Mouse (Mus musculus): Measurements from ENCODE around the gene Xk. TPM values are rescaled to one million over a fixed set of nuclear protein-coding genes. Genes with fewer than 3 reads are reported as not detected.
"Not testable (repeated sequence)": the region's sequence is repeated elsewhere in the genome, so short reads cannot be mapped to it uniquely, and the experiment has no call there.

Xk gene
- polyA plus RNA-seq, 1 experiment: 0.02 TPM

GRCm38 (mm10) chrX:9271947-9272459 is 553 bp upstream of the Xk start:
- H3K36me3 ChIP-seq (ENCODE audit: control insufficient read depth, insufficient read depth): no peaks in the 10 kb centered on the region
- H3K4me3 ChIP-seq (ENCODE audit: insufficient read depth, poor library complexity, severe bottlenecking): no peak overlapping the region
- no peaks in the 10 kb centered on the region for H3K79me2 ChIP-seq (ENCODE audit: control insufficient read depth, insufficient read depth)
- H3ac ChIP-seq (ENCODE audit: control insufficient read depth, insufficient read length, low read depth): no peak overlapping the region
- H3K79me3 ChIP-seq (ENCODE audit: low read depth): no peaks in the 10 kb centered on the region
- no peaks in the 10 kb centered on the region for H3K27me3 ChIP-seq (ENCODE audit: control insufficient read depth, insufficient read depth, insufficient read length)
- TF ChIP-seq CTCF (IDR thresholded peaks at IDR 0.05; ENCODE audit: control insufficient read depth, insufficient read depth, insufficient read length) (no peak), FOSL1 (IDR thresholded peaks at IDR 0.05; ENCODE audit: insufficient read depth, low read length, poor library complexity, severe bottlenecking) (no peak), USF1 (IDR thresholded peaks at IDR 0.05; ENCODE audit: low read depth) (no peak), MAX (IDR thresholded peaks at IDR 0.05) (no peak), CEBPB (IDR thresholded peaks at IDR 0.05; ENCODE audit: low read depth) (no peak), MYOD1 (IDR thresholded peaks at IDR 0.05; ENCODE audit: control insufficient read depth, insufficient read length, low read depth) (no peak), MYOG (IDR thresholded peaks at IDR 0.05; ENCODE audit: control insufficient read depth, extremely low read depth, insufficient read length) (no peak)

GRCm38 (mm10) chrX:9273377-9274002 is 934 bp downstream of the Xk start:
- Histone ChIP-seq H3K79me3 (ENCODE audit: low read depth) (no peaks in the 10 kb centered on the region), H3K4me3 (ENCODE audit: insufficient read depth, poor library complexity, severe bottlenecking) (no peak overlapping the region), H3K36me3 (ENCODE audit: control insufficient read depth, insufficient read depth) (no peaks in the 10 kb centered on the region), H3ac (ENCODE audit: control insufficient read depth, insufficient read length, low read depth) (no peak overlapping the region), H3K79me2 (ENCODE audit: control insufficient read depth, insufficient read depth) (no peaks in the 10 kb centered on the region), H3K27me3 (ENCODE audit: control insufficient read depth, insufficient read depth, insufficient read length) (no peaks in the 10 kb centered on the region)
- TF ChIP-seq MAX (IDR thresholded peaks at IDR 0.05): no peak
- TF ChIP-seq USF1 (IDR thresholded peaks at IDR 0.05; ENCODE audit: low read depth): no peak
- no peak for TF ChIP-seq MYOD1 (IDR thresholded peaks at IDR 0.05; ENCODE audit: control insufficient read depth, insufficient read length, low read depth)
- no peak for TF ChIP-seq FOSL1 (IDR thresholded peaks at IDR 0.05; ENCODE audit: insufficient read depth, low read length, poor library complexity, severe bottlenecking)
- TF ChIP-seq CEBPB (IDR thresholded peaks at IDR 0.05; ENCODE audit: low read depth): no peak
- TF ChIP-seq CTCF (IDR thresholded peaks at IDR 0.05; ENCODE audit: control insufficient read depth, insufficient read depth, insufficient read length): no peak
- no peak for TF ChIP-seq MYOG (IDR thresholded peaks at IDR 0.05; ENCODE audit: control insufficient read depth, extremely low read depth, insufficient read length)

GRCm38 (mm10) chrX:9274321-9274720 is 1.8 kb downstream of the Xk start:
- H3K79me3 ChIP-seq (ENCODE audit: low read depth): no peaks in the 10 kb centered on the region
- H3K27me3 ChIP-seq (ENCODE audit: control insufficient read depth, insufficient read depth, insufficient read length): no peaks in the 10 kb centered on the region
- H3K79me2 ChIP-seq (ENCODE audit: control insufficient read depth, insufficient read depth): no peaks in the 10 kb centered on the region
- no peak overlapping the region for H3K4me3 ChIP-seq (ENCODE audit: insufficient read depth, poor library complexity, severe bottlenecking)
- no peak overlapping the region for H3ac ChIP-seq (ENCODE audit: control insufficient read depth, insufficient read length, low read depth)
- no peaks in the 10 kb centered on the region for H3K36me3 ChIP-seq (ENCODE audit: control insufficient read depth, insufficient read depth)
- no peak for TF ChIP-seq MYOG (IDR thresholded peaks at IDR 0.05; ENCODE audit: control insufficient read depth, extremely low read depth, insufficient read length)
- TF ChIP-seq USF1 (IDR thresholded peaks at IDR 0.05; ENCODE audit: low read depth): no peak
- no peak for TF ChIP-seq MYOD1 (IDR thresholded peaks at IDR 0.05; ENCODE audit: control insufficient read depth, insufficient read length, low read depth)
- no peak for TF ChIP-seq MAX (IDR thresholded peaks at IDR 0.05)
- no peak for TF ChIP-seq CEBPB (IDR thresholded peaks at IDR 0.05; ENCODE audit: low read depth)
- no peak for TF ChIP-seq CTCF (IDR thresholded peaks at IDR 0.05; ENCODE audit: control insufficient read depth, insufficient read depth, insufficient read length)
- TF ChIP-seq FOSL1 (IDR thresholded peaks at IDR 0.05; ENCODE audit: insufficient read depth, low read length, poor library complexity, severe bottlenecking): no peak

- not testable (repeated sequence) for H3K79me2 ChIP-seq (ENCODE audit: control insufficient read depth, insufficient read depth); H3ac ChIP-seq (ENCODE audit: control insufficient read depth, insufficient read length, low read depth); H3K36me3 ChIP-seq (ENCODE audit: control insufficient read depth, insufficient read depth); H3K4me3 ChIP-seq (ENCODE audit: insufficient read depth, poor library complexity, severe bottlenecking); H3K27me3 ChIP-seq (ENCODE audit: control insufficient read depth, insufficient read depth, insufficient read length); H3K79me3 ChIP-seq (ENCODE audit: low read depth)
These were observed 10.9 kb downstream of the Xk start, which contains the start of gene H2al1m for GRCm38 (mm10) chrX:9283464-9283863. H2al1m (plus strand) TSS chrX:9283764.

- not testable (repeated sequence) for H3K79me2 ChIP-seq (ENCODE audit: control insufficient read depth, insufficient read depth); H3K4me3 ChIP-seq (ENCODE audit: insufficient read depth, poor library complexity, severe bottlenecking); H3K27me3 ChIP-seq (ENCODE audit: control insufficient read depth, insufficient read depth, insufficient read length); H3K36me3 ChIP-seq (ENCODE audit: control insufficient read depth, insufficient read depth); H3ac ChIP-seq (ENCODE audit: control insufficient read depth, insufficient read length, low read depth); H3K79me3 ChIP-seq (ENCODE audit: low read depth)
These were observed 20.7 kb downstream of the Xk start for GRCm38 (mm10) chrX:9293140-9293829.

GRCm38 (mm10) chrX:9298413-9298864 is 25.9 kb downstream of the Xk start:
- H3K4me3 ChIP-seq (ENCODE audit: insufficient read depth, poor library complexity, severe bottlenecking): no peak overlapping the region
- no peak for TF ChIP-seq MAX (IDR thresholded peaks at IDR 0.05)
- TF ChIP-seq CTCF (IDR thresholded peaks at IDR 0.05; ENCODE audit: control insufficient read depth, insufficient read depth, insufficient read length): no peak
- TF ChIP-seq FOSL1 (IDR thresholded peaks at IDR 0.05; ENCODE audit: insufficient read depth, low read length, poor library complexity, severe bottlenecking): no peak
- TF ChIP-seq USF1 (IDR thresholded peaks at IDR 0.05; ENCODE audit: low read depth): no peak
- TF ChIP-seq CEBPB (IDR thresholded peaks at IDR 0.05; ENCODE audit: low read depth): no peak
- no peaks in the 10 kb centered on the region for H3K36me3 ChIP-seq (ENCODE audit: control insufficient read depth, insufficient read depth)
- H3K27me3 ChIP-seq (ENCODE audit: control insufficient read depth, insufficient read depth, insufficient read length): no peaks in the 10 kb centered on the region
- no peak overlapping the region for H3ac ChIP-seq (ENCODE audit: control insufficient read depth, insufficient read length, low read depth)
- no peaks in the 10 kb centered on the region for H3K79me2 ChIP-seq (ENCODE audit: control insufficient read depth, insufficient read depth)
- no peaks in the 10 kb centered on the region for H3K79me3 ChIP-seq (ENCODE audit: low read depth)

All from C2C12 (cell line).